Mouse (Mus musculus): ENCODE data around the gene Olfr1406.
"Not testable (repeated sequence)": the region's sequence is repeated elsewhere in the genome, so short reads cannot be mapped to it uniquely, and the experiment has no call there.

Gene Olfr1406

DNA sequence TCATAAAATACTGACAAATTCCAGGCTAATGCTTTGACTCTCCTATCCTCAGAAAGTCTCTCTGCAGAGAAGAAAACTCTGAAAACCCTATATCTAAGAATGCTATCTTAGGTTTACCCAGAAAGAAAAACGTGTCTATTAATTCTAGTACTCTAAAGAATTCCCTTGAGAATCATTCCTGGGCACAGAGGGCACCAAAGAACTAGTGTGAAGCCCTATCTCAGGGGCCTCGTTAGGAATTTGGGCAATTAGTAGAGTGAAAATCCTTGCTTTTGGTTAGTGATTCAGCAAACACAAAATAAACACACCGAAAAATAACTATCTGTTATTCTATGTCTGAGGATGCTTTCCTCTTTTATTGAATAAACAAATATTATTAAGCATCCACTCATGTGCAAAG, at the start of gene Olfr1406:
Gene Olfr1406 (minus strand): TSS at position 101 of the 400 bp plus-strand sequence.
- DNase-seq: no peak

DNA sequence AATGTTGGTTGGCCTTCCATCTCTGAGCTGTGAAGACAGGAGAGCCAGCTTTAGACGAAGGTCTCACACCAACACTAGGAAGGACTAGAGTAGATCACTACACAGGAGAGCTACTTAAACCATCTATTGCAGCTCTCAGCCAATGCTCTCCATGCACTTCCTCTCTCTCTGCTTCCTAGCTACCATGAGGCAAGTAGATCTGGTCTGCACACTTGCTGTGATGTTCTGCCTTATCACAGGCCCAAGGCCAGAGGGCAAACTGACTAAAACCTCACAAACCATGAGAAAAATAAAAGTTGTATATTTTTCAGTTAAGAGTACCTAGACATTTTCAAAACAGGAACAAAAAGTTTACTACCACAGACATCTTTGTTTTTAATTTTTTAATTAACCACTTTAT, 46.6 kb upstream of the Olfr1406 start:
- DNase-seq: not testable (repeated sequence)

DNA sequence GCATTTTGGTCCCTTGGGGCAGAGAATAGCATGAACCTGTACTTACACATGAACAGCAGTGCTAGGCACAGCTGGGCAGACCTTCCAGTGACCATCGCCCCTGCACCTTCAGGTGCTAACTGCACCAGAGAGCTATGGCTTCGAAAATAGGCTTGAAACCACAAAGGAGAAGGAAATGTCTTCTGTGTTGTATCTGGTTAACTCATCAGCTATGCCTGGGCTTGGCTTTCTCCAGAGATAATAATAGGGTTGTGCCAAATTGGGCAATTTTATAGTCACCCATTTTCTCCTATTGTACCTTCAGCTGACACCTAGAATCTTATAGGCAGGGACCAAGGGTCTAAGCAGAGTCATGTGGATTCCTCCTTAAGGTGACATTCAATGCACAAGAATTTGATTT, 36.6 kb upstream of the Olfr1406 start, which contains the start of gene Fcer1a:
Gene Fcer1a (minus strand): TSS at position 134 of the 400 bp plus-strand sequence.
- DNase-seq: no peak

DNA sequence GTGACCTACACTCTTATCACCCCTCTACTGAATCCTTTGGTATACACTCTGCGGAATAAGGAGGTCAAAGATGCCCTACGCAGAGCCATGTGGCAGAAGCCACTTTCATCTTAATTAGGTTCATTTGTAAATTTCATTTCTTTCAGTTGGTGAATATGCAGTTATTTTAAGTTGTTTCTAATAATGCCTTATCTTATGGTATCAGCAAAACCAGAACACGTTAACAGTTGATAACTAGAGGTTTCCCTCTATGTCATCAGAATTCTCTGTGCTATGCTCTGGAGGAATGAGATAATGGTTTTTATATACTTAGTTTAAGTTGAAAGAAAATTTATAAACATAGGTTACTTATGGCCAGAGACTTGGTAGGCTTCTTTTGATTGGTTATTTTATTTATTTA, 26.0 kb upstream of the Olfr1406 start:
- no peak for DNase-seq

DNA sequence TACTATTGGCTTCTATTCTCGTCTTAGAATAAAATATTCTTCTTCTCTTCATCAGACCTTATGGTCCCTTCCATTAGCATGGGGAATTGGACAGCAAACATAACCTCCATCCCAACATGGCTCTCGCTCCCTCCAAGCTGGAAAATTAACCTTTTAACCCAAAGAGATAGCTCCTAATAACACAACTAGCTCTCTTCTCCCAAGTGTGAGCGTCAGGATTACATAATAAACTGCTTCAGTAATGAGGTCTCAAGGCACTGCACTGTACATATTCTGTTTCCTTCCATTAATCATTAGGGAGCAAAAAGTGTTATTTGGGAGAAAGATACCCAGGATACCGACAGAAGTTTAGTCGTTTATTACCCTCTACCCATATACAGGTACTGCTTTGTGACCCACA, 21.7 kb upstream of the Olfr1406 start, which contains the start of gene Olfr1404:
Gene Olfr1404 (plus strand): TSS at position 301 of the 400 bp plus-strand sequence.
- DNase-seq: no peak

DNA sequence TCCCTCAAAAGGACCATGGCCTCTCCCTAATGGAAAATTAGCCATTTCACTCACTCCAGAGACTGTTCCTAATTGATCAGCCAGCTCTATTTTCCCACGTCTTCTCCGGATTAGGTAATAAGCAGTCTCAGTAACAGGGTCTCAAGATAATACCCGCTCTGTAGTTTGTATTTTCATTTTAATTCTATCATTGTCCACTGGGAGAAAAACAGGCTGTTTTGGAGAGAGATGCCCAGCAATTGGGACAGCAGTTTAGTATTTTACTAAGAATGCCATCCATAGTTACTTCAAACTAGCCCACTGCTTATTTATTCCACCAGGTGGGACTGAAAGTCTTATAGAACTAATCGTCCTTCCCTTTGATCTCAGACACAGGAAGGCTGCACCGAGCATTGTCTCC, 7.1 kb upstream of the Olfr1406 start, which contains the start of gene Olfr218:
Gene Olfr218 (plus strand): TSS at position 301 of the 400 bp plus-strand sequence.
- DNase-seq: no peak

DNA sequence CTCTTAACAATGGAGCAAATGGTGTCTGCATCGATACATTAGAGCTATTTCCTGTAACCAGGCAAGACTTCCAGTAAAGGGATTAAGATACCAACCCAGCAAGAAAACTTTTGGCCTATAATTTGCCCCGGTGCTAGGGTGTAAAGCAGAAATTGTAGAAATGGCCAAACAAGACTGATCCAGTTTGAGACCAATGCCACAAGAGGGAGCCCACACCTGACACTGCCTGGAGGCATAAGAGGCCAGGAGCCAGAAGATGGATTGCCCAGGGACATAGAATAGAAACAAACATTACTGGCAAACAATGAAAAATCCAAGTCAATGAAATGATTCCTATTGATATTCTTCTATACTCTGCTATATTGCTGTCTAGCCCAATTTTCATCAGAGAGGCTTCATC, 5.9 kb upstream of the Olfr1406 start:
- DNase-seq: no peak

DNA sequence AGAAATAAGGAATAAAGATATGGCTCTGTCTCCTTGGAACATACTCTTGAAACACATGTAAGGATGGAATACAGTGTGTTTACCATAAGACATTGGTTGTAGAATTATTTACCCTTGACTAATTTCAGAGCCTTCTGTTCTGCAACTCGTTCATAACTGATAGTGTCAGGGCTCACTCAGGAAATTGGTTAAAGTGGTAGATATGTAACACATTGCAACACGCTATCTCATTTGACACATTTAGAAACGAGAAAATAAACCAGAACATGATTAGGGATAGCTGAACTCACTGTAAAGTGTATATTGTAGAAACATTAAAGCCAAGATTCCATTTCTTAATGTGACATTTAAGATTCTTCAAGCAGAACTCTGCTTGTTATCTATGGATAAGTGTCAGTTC, 1.6 kb upstream of the Olfr1406 start:
- no peak for DNase-seq

DNA sequence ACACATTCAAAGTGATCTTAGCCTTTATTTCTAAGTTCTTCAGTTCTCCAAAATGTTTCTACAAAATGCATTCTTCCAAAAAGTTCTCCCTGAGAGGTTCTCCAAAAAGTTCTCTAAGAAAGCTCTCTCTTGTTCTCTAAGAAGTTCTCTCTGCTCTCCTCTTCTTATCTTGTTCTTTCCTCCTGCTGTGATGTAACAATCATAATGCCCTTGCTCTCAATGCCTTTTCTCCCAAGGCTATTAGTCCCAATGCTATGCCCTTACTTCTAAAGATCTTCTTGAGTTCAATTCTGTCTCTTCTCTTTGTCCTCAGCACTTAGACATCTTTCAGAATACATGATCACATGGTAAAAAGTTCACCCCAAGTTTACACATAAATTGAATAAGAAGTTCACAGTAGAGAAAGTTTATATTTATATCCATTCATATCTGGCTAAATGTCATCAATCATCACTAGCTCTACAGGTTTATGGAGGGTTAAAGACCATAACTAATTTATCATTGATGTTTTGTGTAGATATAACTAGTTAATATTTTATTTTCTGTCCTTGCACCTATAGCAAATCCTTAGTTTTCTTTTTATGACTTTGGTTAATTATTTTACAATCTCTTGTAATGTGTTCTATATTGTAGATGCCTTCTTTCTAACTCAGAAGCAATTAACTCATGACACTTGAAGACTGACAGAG, 16.1 kb downstream of the Olfr1406 start:
- no peak for DNase-seq

DNA sequence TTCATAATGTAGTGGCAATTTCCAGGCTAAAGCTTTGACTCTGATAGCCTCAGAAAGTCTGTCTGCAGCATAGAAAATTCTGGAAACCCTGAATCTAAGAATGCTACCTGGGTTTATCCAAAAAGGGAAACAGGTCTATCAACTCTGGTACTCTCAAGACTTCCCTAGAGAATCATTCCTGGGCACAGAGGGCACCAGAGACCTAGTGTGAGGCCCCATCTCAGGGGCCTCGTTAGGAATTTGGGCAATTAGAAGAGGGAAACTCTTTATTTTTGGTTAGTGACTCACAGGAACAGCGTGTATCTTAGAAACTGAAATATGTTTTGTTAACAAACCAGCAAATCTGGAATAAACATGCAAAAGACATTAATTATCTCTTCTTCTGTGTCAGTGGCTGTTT, 53.2 kb downstream of the Olfr1406 start, which contains the start of gene Olfr1408:
Gene Olfr1408 (minus strand): TSS at position 101 of the 400 bp plus-strand sequence.
- DNase-seq: no peak
